Mouse (Mus musculus) testis, adult 2 months (tissue): ENCODE data around the gene Thumpd2.

Experiments
- CTCF ChIP-seq: fragments of 200-500 bp; IDR thresholded peaks from 2 replicates; pipeline ENCODE4 v1.5.1; 2012; ENCODE audit warnings: low read depth, mild to moderate bottlenecking, inconsistent platforms, low read length, moderate library complexity; ENCODE audit not compliant: control insufficient read depth, insufficient read depth, insufficient replicate concordance
- POLR2A ChIP-seq: fragments of 200-500 bp; IDR thresholded peaks from 2 replicates; pipeline ENCODE4 v1.6.1; 2012; ENCODE audit warnings: low read depth, mild to moderate bottlenecking, inconsistent platforms, low read length, moderate library complexity; ENCODE audit not compliant: control insufficient read depth

DNA sequence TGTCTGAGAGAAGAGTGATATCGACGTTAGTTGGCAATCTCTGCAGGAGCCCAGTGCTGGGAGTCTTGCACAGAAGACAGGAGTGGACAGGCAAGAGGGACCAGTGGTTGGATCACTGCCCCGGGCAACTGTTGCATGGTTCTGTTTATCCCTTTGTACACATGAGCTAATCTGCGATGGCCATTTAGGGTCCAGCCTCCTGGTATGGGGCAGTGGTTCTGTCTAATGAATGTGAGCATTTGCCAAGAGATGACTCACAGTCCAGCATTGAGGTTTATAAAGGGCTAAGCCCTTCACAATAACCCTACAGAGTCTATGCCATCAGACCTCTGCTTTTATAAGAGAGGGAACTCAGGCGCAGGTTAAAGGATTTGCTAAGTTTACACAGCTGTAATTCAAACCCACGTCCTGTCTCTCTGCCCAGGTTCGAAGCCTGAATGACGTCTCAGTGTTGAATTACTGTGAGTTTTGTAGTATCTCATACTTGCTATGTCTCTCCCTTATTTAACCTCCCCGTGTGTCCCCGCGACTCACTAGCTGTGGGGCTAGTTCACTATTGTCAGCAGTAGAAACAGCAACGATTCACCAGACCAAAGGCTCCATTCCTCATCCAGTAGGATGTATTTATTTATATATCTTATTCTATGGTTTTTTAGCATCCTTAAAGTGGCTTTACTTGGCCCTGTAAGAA is 83.0 kb downstream of the Thumpd2 start:
- TF ChIP-seq POLR2A (no peak), CTCF (no peak)
